Mouse (Mus musculus) heart, postnatal 0 days (tissue): ENCODE data around the gene 9930111J21Rik1. TPM values are rescaled to one million over a fixed set of nuclear protein-coding genes. Genes with fewer than 3 reads are reported as not detected.

Experiments used
- ATAC-seq: fragments of 200-750 bp; cut with Nextera tagmentation; 2 replicates; pipeline ENCODE4 v1.8.0; 2017; ENCODE audit warnings: low read depth, moderate number of reproducible peaks, moderate library complexity; ENCODE audit not compliant: insufficient read depth
- DNase-seq: peaks from one replicate; pipeline ENCODE4 v3.0.0-alpha.2; 2016; ENCODE audit warnings: low spot score
- H3K27ac ChIP-seq: fragments of 300-500 bp; sonication (generic); 2 replicates; pipeline ENCODE4 v1.5.1; 2014; ENCODE audit warnings: low read depth, mild to moderate bottlenecking
- H3K27me3 ChIP-seq: fragments of 300-500 bp; sonication (generic); 2 replicates; pipeline ENCODE4 v1.6.1; 2014; ENCODE audit warnings: low read length, mixed read lengths; ENCODE audit not compliant: control insufficient read depth, insufficient read depth
- H3K36me3 ChIP-seq: fragments of 300-500 bp; sonication (generic); replicated peaks from 2 replicates; pipeline ENCODE4 v1.6.1; 2014; ENCODE audit warnings: low read length, mixed read lengths; ENCODE audit not compliant: control insufficient read depth, insufficient read depth
- H3K4me1 ChIP-seq: fragments of 300-500 bp; sonication (generic); 2 replicates; pipeline ENCODE4 v1.6.1; 2014; ENCODE audit warnings: antibody characterized with exemption; ENCODE audit not compliant: control insufficient read depth, insufficient read depth
- H3K4me2 ChIP-seq: fragments of 300-500 bp; sonication (generic); 2 replicates; pipeline ENCODE4 v1.6.1; 2014; ENCODE audit warnings: low read depth, mild to moderate bottlenecking, low read length, moderate library complexity
- H3K4me3 ChIP-seq: fragments of 300-500 bp; sonication (generic); 2 replicates; pipeline ENCODE4 v1.5.1; 2014; ENCODE audit warnings: low read depth, low read length
- H3K9ac ChIP-seq: fragments of 300-500 bp; sonication (generic); replicated peaks from 2 replicates; pipeline ENCODE4 v1.6.1; 2014; ENCODE audit warnings: low read depth, low read length, mixed read lengths
- H3K9me3 ChIP-seq: fragments of 300-500 bp; sonication (generic); replicated peaks from 2 replicates; pipeline ENCODE4 v1.6.1; 2016; ENCODE audit warnings: low read length; ENCODE audit not compliant: control insufficient read depth
- CTCF ChIP-seq: IDR thresholded peaks from 2 replicates; pipeline ENCODE4 v1.5.1; 2016; ENCODE audit warnings: antibody characterized with exemption, control low read depth, low read depth
- EP300 ChIP-seq: IDR thresholded peaks from 2 replicates; pipeline ENCODE4 v1.6.1; 2016; ENCODE audit warnings: antibody characterized with exemption, low read depth
- WGBS: fragments of 180-500 bp; shearing (Covaris S2); extraction: QIAGEN DNeasy Blood & Tissue Kit; methylation state at CpG from one replicate; pipeline ENCODE4 v1.1.7; 2014; 5-methylcytosine and 5-hydroxymethylcytosine counted together
- polyA plus RNA-seq: library from polyadenylated mRNA; unstranded; fragments of >200 nt; fragmentation: Nextera tagmentation; extraction: Ambion mirVana; gene quantifications from 2 replicates; pipeline ENCODE4 v1.2.1, GENCODE M21; 2015
- total RNA-seq: library from RNA; depleted of rRNA; stranded (reverse); fragments of >200 nt; gene quantifications from 2 replicates; pipeline ENCODE4 v1.2.3, GENCODE M21; 2014; ENCODE audit warnings: low replicate concordance; rRNA removed

The 9930111J21Rik1 gene
- total and polyA plus RNA-seq, 2 experiments from 2014 or later: 0.52 to 4.9 TPM

DNA sequence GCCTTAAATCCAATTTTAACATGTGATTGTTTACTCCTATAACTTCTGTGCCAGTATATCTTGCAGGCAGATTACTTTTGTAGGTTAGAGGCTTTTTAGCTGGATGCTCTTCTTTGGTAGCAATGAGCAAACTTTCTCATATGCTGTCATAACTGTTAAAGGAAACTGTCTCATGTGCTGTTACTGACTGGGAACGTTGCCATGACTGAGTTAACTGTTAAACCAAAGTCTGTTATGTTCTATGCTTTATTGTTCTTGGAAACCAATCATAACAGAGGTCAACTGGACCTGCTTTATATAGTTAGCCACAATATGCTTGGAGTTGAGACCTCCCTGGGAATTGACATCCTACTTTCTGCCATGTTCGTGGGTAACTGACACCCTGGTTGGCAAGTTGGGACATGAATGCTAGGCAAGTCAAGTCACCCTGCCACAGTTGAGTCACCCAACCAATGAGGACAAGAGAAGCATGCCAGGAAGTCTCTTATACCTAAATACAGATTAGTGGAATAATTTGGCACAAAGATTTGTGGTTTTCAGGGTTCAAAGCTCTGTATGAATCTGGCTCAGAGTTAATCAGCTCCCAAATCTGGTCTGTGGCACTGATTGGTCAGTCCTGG lies 80.3 kb downstream of the 9930111J21Rik1 start:
- no peak for ATAC-seq
- no peak for DNase-seq
- TF ChIP-seq EP300 (no peak), CTCF (no peak)
- Histone ChIP-seq H3K4me2 (no peak overlapping the region), H3K36me3 (no peaks in the 10 kb centered on the region), H3K27ac (no peak overlapping the region), H3K4me3 (no peak overlapping the region), H3K27me3 (no peaks in the 10 kb centered on the region), H3K9ac (no peak overlapping the region), H3K9me3 (no peaks in the 10 kb centered on the region), H3K4me1 (no peaks in the 10 kb centered on the region)
- 53% methylated on average over 2 of the region's 2 CpGs for WGBS

Other genes with a start within 250 kb of the 9930111J21Rik1 start
- 1,323 and 1,324 TPM in 2 replicates for gene Rack1, start 179.1 kb downstream of the 9930111J21Rik1 start, total RNA-seq
- gene Rack1, start 179.1 kb downstream of the 9930111J21Rik1 start, polyA plus RNA-seq: 292 and 307 TPM in 2 replicates
- 22.7 and 39.6 TPM in 2 replicates for gene Trim41, start 162.0 kb downstream of the 9930111J21Rik1 start, total RNA-seq
- gene Trim41, start 162.0 kb downstream of the 9930111J21Rik1 start, polyA plus RNA-seq: 2.7 and 2.9 TPM in 2 replicates
- gene Trim7, start 153.3 kb downstream of the 9930111J21Rik1 start, total RNA-seq: 1.1 and 5.3 TPM in 2 replicates
- gene Trim7, start 153.3 kb downstream of the 9930111J21Rik1 start, polyA plus RNA-seq: 1.3 and 1.9 TPM in 2 replicates
- 1.8 and 27.8 TPM in 2 replicates for gene Gm12184, start 152.7 kb downstream of the 9930111J21Rik1 start, total RNA-seq
- 1.8 and 2.7 TPM in 2 replicates for gene Gm12184, start 152.7 kb downstream of the 9930111J21Rik1 start, polyA plus RNA-seq
- 23.0 and 34.7 TPM in 2 replicates for gene Irgm1, start 107.7 kb downstream of the 9930111J21Rik1 start, total RNA-seq
- gene Irgm1, start 107.7 kb downstream of the 9930111J21Rik1 start, polyA plus RNA-seq: 13.8 and 15.0 TPM in 2 replicates
- 0.08 and 0.92 TPM in 2 replicates for gene Gm5431, start 77.2 kb downstream of the 9930111J21Rik1 start, total RNA-seq
- 0.11 and 0.12 TPM in 2 replicates for gene Gm5431, start 77.2 kb downstream of the 9930111J21Rik1 start, polyA plus RNA-seq
- 0.42 and 0.93 TPM in 2 replicates for gene Psme2b, start 33.2 kb downstream of the 9930111J21Rik1 start, total RNA-seq
- 2.6 and 3.5 TPM in 2 replicates for gene Psme2b, start 33.2 kb downstream of the 9930111J21Rik1 start, polyA plus RNA-seq
- 1.7 TPM in 1 of 2 replicates, not detected in the other for gene Olfr56, start 509 bp downstream of the 9930111J21Rik1 start, total RNA-seq
- 0.05 TPM in 1 of 2 replicates, not detected in the other for gene Olfr56, start 509 bp downstream of the 9930111J21Rik1 start, polyA plus RNA-seq
- gene Gm12185, start 12.8 kb upstream of the 9930111J21Rik1 start, total RNA-seq: not detected in 2 replicates
- 0.03 TPM in 1 of 2 replicates, not detected in the other for gene Gm12185, start 12.8 kb upstream of the 9930111J21Rik1 start, polyA plus RNA-seq
- 0.39 TPM in 1 of 2 replicates, not detected in the other for gene Tgtp1, start 14.8 kb upstream of the 9930111J21Rik1 start, total RNA-seq
- gene Tgtp1, start 14.8 kb upstream of the 9930111J21Rik1 start, polyA plus RNA-seq: 0.14 and 0.25 TPM in 2 replicates
- 2.7 and 8.2 TPM in 2 replicates for gene 9930111J21Rik2, start 71.8 kb upstream of the 9930111J21Rik1 start, total RNA-seq
- 1.1 and 1.2 TPM in 2 replicates for gene 9930111J21Rik2, start 71.8 kb upstream of the 9930111J21Rik1 start, polyA plus RNA-seq
- 0.08 TPM in 1 of 2 replicates, not detected in the other for gene Tgtp2, start 84.8 kb upstream of the 9930111J21Rik1 start, total RNA-seq
- 0.36 and 0.54 TPM in 2 replicates for gene Tgtp2, start 84.8 kb upstream of the 9930111J21Rik1 start, polyA plus RNA-seq
- 2.0 and 2.1 TPM in 2 replicates for gene Ifi47, start 97.2 kb upstream of the 9930111J21Rik1 start, total RNA-seq
- gene Ifi47, start 97.2 kb upstream of the 9930111J21Rik1 start, polyA plus RNA-seq: 1.4 and 1.8 TPM in 2 replicates
- 20.3 TPM in 1 of 2 replicates, not detected in the other for gene Olfr1396, start 135.5 kb upstream of the 9930111J21Rik1 start, total RNA-seq
- 0.45 and 0.59 TPM in 2 replicates for gene Olfr1396, start 135.5 kb upstream of the 9930111J21Rik1 start, polyA plus RNA-seq
- not detected in 2 replicates for gene Olfr1395, start 162.9 kb upstream of the 9930111J21Rik1 start, total RNA-seq
- gene Olfr1395, start 162.9 kb upstream of the 9930111J21Rik1 start, polyA plus RNA-seq: not detected in 2 replicates
- not detected in 2 replicates for gene Olfr1394, start 175.0 kb upstream of the 9930111J21Rik1 start, total RNA-seq
- not detected in 2 replicates for gene Olfr1394, start 175.0 kb upstream of the 9930111J21Rik1 start, polyA plus RNA-seq
- 14.5 and 33.4 TPM in 2 replicates for gene Btnl9, start 207.8 kb upstream of the 9930111J21Rik1 start, total RNA-seq
- 11.2 and 12.2 TPM in 2 replicates for gene Btnl9, start 207.8 kb upstream of the 9930111J21Rik1 start, polyA plus RNA-seq
- 7.4 and 22.9 TPM in 2 replicates for gene Zfp62, start 223.9 kb upstream of the 9930111J21Rik1 start, total RNA-seq
- 19.0 and 20.4 TPM in 2 replicates for gene Zfp62, start 223.9 kb upstream of the 9930111J21Rik1 start, polyA plus RNA-seq